Mouse (Mus musculus): ENCODE results near the gene Gdf11. TPM values are rescaled to one million over a fixed set of nuclear protein-coding genes. Genes with fewer than 3 reads are reported as not detected.
A peak's percentile ranks its signal among the peaks of the same experiment; 100 is the strongest.

Gdf11 gene
- polyA plus RNA-seq, 1 experiment from 2014 or later = 8.2 TPM

GRCm38 (mm10) chr10:128933574-128933973, 42.1 kb upstream of the Gdf11 start, which contains the start of gene Itga7:
Gene Itga7 (plus strand): TSS chr10:128933818.
- peak within 1 kb of the TSS; percentile 46 for H3K9ac ChIP-seq (replicated peaks; ENCODE audit: low read depth, low read length)
- under 1% methylated on average over 24 of the region's 26 CpGs for WGBS
- H3K4me2 ChIP-seq (ENCODE audit: low read depth, low read length) = peak within 1 kb of the TSS; percentile 68
- H3K9me3 ChIP-seq (ENCODE audit: control insufficient read depth, low read length) = no peaks in the 10 kb centered on the region
- ATAC-seq (ENCODE audit: low read depth) = peak; percentile 79; the same call in 1 of the 2 replicates
- H3K4me3 ChIP-seq (ENCODE audit: low read depth, low read length) = peak within 1 kb of the TSS; percentile 37
- peaks cover 21% of the 10 kb centered on the region for H3K27me3 ChIP-seq (ENCODE audit: control insufficient read depth, insufficient read depth, low read length)
- H3K27ac ChIP-seq (ENCODE audit: low read depth, low read length) = no peak within 1 kb of the TSS
- H3K4me1 ChIP-seq (ENCODE audit: control insufficient read depth, insufficient read depth, low read length) = no peaks in the 10 kb centered on the region
- H3K36me3 ChIP-seq (ENCODE audit: control insufficient read depth, insufficient read depth, low read length) = no peaks in the 10 kb centered on the region

GRCm38 (mm10) chr10:128931441-128931840, 39.9 kb upstream of the Gdf11 start:
- peaks cover 23% of the 10 kb centered on the region for H3K27me3 ChIP-seq (ENCODE audit: control insufficient read depth, insufficient read depth, low read length)
- 73% methylated on average over 2 of the region's 2 CpGs for WGBS

GRCm38 (mm10) chr10:128929638-128930378, 38.3 kb upstream of the Gdf11 start:
- H3K27me3 ChIP-seq (ENCODE audit: control insufficient read depth, insufficient read depth, low read length) = peaks cover 17% of the 10 kb centered on the region
- no peaks in the 10 kb centered on the region for H3K9me3 ChIP-seq (ENCODE audit: control insufficient read depth, low read length)
- 63% methylated on average over 7 of the region's 7 CpGs for WGBS
- H3K4me2 ChIP-seq (ENCODE audit: low read depth, low read length) = no peak overlapping the region
- H3K4me1 ChIP-seq (ENCODE audit: control insufficient read depth, insufficient read depth, low read length) = no peaks in the 10 kb centered on the region
- H3K36me3 ChIP-seq (ENCODE audit: control insufficient read depth, insufficient read depth, low read length) = no peaks in the 10 kb centered on the region
- no peak overlapping the region for H3K27ac ChIP-seq (ENCODE audit: low read depth, low read length)
- no peak overlapping the region for H3K9ac ChIP-seq (replicated peaks; ENCODE audit: low read depth, low read length)
- peak; percentile 47; the same call in 1 of the 2 replicates for ATAC-seq (ENCODE audit: low read depth)
- H3K4me3 ChIP-seq (ENCODE audit: low read depth, low read length) = no peak overlapping the region

More at GRCm38 (mm10) chr10:128931441-128931840, 39.9 kb upstream of the Gdf11 start:
- no peak overlapping the region for H3K4me3 ChIP-seq (ENCODE audit: low read depth, low read length)
- no peak overlapping the region for H3K27ac ChIP-seq (ENCODE audit: low read depth, low read length)
- H3K4me2 ChIP-seq (ENCODE audit: low read depth, low read length) = no peak overlapping the region
- no peaks in the 10 kb centered on the region for H3K9me3 ChIP-seq (ENCODE audit: control insufficient read depth, low read length)
- no peaks in the 10 kb centered on the region for H3K4me1 ChIP-seq (ENCODE audit: control insufficient read depth, insufficient read depth, low read length)
- no peaks in the 10 kb centered on the region for H3K36me3 ChIP-seq (ENCODE audit: control insufficient read depth, insufficient read depth, low read length)
- no peak for ATAC-seq (ENCODE audit: low read depth)
- no peak overlapping the region for H3K9ac ChIP-seq (replicated peaks; ENCODE audit: low read depth, low read length)

GRCm38 (mm10) chr10:128928356-128928755, 36.8 kb upstream of the Gdf11 start:
- H3K9ac ChIP-seq (replicated peaks; ENCODE audit: low read depth, low read length) = no peak overlapping the region
- H3K4me1 ChIP-seq (ENCODE audit: control insufficient read depth, insufficient read depth, low read length) = peaks cover 6% of the 10 kb centered on the region
- ATAC-seq (ENCODE audit: low read depth) = no peak

GRCm38 (mm10) chr10:128923935-128924334, 32.4 kb upstream of the Gdf11 start, which contains the start of gene Bloc1s1:
Gene Bloc1s1 (minus strand): TSS chr10:128924035.
- peak within 1 kb of the TSS; percentile 85 for H3K27ac ChIP-seq (ENCODE audit: low read depth, low read length)
- H3K36me3 ChIP-seq (ENCODE audit: control insufficient read depth, insufficient read depth, low read length) = no peaks in the 10 kb centered on the region
- ATAC-seq (ENCODE audit: low read depth) = no peak
- peak within 1 kb of the TSS; percentile 67 for H3K4me3 ChIP-seq (ENCODE audit: low read depth, low read length)
- H3K27me3 ChIP-seq (ENCODE audit: control insufficient read depth, insufficient read depth, low read length) = peaks cover 3% of the 10 kb centered on the region; the same call in 1 of the 2 replicates
- H3K9me3 ChIP-seq (ENCODE audit: control insufficient read depth, low read length) = no peaks in the 10 kb centered on the region
- H3K9ac ChIP-seq (replicated peaks; ENCODE audit: low read depth, low read length) = peak within 1 kb of the TSS; percentile 64
- H3K4me2 ChIP-seq (ENCODE audit: low read depth, low read length) = peak within 1 kb of the TSS; percentile 75
- WGBS = 58% methylated on average over 9 of the region's 9 CpGs
- H3K4me1 ChIP-seq (ENCODE audit: control insufficient read depth, insufficient read depth, low read length) = peaks cover 19% of the 10 kb centered on the region

More at GRCm38 (mm10) chr10:128928356-128928755, 36.8 kb upstream of the Gdf11 start:
- Histone ChIP-seq H3K4me3 (ENCODE audit: low read depth, low read length) (no peak overlapping the region), H3K9me3 (ENCODE audit: control insufficient read depth, low read length) (no peaks in the 10 kb centered on the region), H3K36me3 (ENCODE audit: control insufficient read depth, insufficient read depth, low read length) (no peaks in the 10 kb centered on the region), H3K4me2 (ENCODE audit: low read depth, low read length) (no peak overlapping the region), H3K27ac (ENCODE audit: low read depth, low read length) (no peak overlapping the region), H3K27me3 (ENCODE audit: control insufficient read depth, insufficient read depth, low read length) (peaks cover 11% of the 10 kb centered on the region)
- 35% methylated on average over 4 of the region's 4 CpGs for WGBS

- Histone ChIP-seq H3K4me3 (ENCODE audit: low read depth, low read length) (peak overlapping the region; percentile 67), H3K9ac (replicated peaks; ENCODE audit: low read depth, low read length) (peak overlapping the region; percentile 64), H3K36me3 (ENCODE audit: control insufficient read depth, insufficient read depth, low read length) (no peaks in the 10 kb centered on the region), H3K27ac (ENCODE audit: low read depth, low read length) (peak overlapping the region; percentile 85), H3K27me3 (ENCODE audit: control insufficient read depth, insufficient read depth, low read length) (no peaks in the 10 kb centered on the region; the same call in 1 of the 2 replicates), H3K4me2 (ENCODE audit: low read depth, low read length) (peak overlapping the region; percentile 75), H3K9me3 (ENCODE audit: control insufficient read depth, low read length) (no peaks in the 10 kb centered on the region), H3K4me1 (ENCODE audit: control insufficient read depth, insufficient read depth, low read length) (peaks cover 22% of the 10 kb centered on the region)
- ATAC-seq (ENCODE audit: low read depth) = peak; percentile 96
- under 1% methylated on average over 42 of the region's 42 CpGs for WGBS
Measured at GRCm38 (mm10) chr10:128923013-128923691, 31.6 kb upstream of the Gdf11 start.

- H3K27ac ChIP-seq (ENCODE audit: low read depth, low read length) = peak within 1 kb of the TSS; percentile 85
- no peaks in the 10 kb centered on the region for H3K36me3 ChIP-seq (ENCODE audit: control insufficient read depth, insufficient read depth, low read length)
- H3K9ac ChIP-seq (replicated peaks; ENCODE audit: low read depth, low read length) = peak within 1 kb of the TSS; percentile 64
- H3K4me3 ChIP-seq (ENCODE audit: low read depth, low read length) = peak within 1 kb of the TSS; percentile 67
- peaks cover 22% of the 10 kb centered on the region for H3K4me1 ChIP-seq (ENCODE audit: control insufficient read depth, insufficient read depth, low read length)
- H3K9me3 ChIP-seq (ENCODE audit: control insufficient read depth, low read length) = no peaks in the 10 kb centered on the region
- 9% methylated on average over 1 of the region's 1 CpGs for WGBS
- H3K4me2 ChIP-seq (ENCODE audit: low read depth, low read length) = peak within 1 kb of the TSS; percentile 75
- no peak for ATAC-seq (ENCODE audit: low read depth)
- no peaks in the 10 kb centered on the region; the same call in 1 of the 2 replicates for H3K27me3 ChIP-seq (ENCODE audit: control insufficient read depth, insufficient read depth, low read length)
Measured at GRCm38 (mm10) chr10:128922822-128923012, 31.2 kb upstream of the Gdf11 start, which contains the start of gene Rdh5. Gene Rdh5 (minus strand): TSS chr10:128922888.

GRCm38 (mm10) chr10:128921883-128922821, 30.6 kb upstream of the Gdf11 start:
- ATAC-seq (ENCODE audit: low read depth) = no peak
- 71% methylated on average over 16 of the region's 16 CpGs for WGBS

More at GRCm38 (mm10) chr10:128921883-128922821, 30.6 kb upstream of the Gdf11 start:
- Histone ChIP-seq H3K9me3 (ENCODE audit: control insufficient read depth, low read length) (no peaks in the 10 kb centered on the region), H3K9ac (replicated peaks; ENCODE audit: low read depth, low read length) (no peak overlapping the region), H3K4me3 (ENCODE audit: low read depth, low read length) (peak overlapping the region; percentile 67), H3K27me3 (ENCODE audit: control insufficient read depth, insufficient read depth, low read length) (no peaks in the 10 kb centered on the region; the same call in 1 of the 2 replicates), H3K36me3 (ENCODE audit: control insufficient read depth, insufficient read depth, low read length) (no peaks in the 10 kb centered on the region), H3K4me2 (ENCODE audit: low read depth, low read length) (peak overlapping the region; percentile 75), H3K4me1 (ENCODE audit: control insufficient read depth, insufficient read depth, low read length) (peaks cover 22% of the 10 kb centered on the region), H3K27ac (ENCODE audit: low read depth, low read length) (peak overlapping the region; percentile 85; the same call in 1 of the 2 replicates)
